Mouse (Mus musculus): Measurements from ENCODE around the gene Vps13c.

Gene Vps13c

GRCm38 (mm10) chr9:67975491-67975890, 135.3 kb downstream of the Vps13c start:
- in situ Hi-C loops (cut with MboI, MseI): no loop called here

- in situ Hi-C loops (cut with MboI, MseI): loop anchor here (25.0 kb wide), 1 partner anchor 706 kb away; no protein-coding TSS in a partner anchor
These were observed 166.4 kb downstream of the Vps13c start for GRCm38 (mm10) chr9:68006566-68006965.

GRCm38 (mm10) chr9:68014991-68015396, 174.8 kb downstream of the Vps13c start:
- in situ Hi-C loops (cut with MboI, MseI): loop anchor here (25.0 kb wide), 1 partner anchor 697 kb away; no protein-coding TSS in a partner anchor

GRCm38 (mm10) chr9:68016255-68016954, 176.2 kb downstream of the Vps13c start:
- in situ Hi-C loops (cut with MboI, MseI): loop anchor here (25.0 kb wide), 1 partner anchor 696 kb away; no protein-coding TSS in a partner anchor

DNA sequence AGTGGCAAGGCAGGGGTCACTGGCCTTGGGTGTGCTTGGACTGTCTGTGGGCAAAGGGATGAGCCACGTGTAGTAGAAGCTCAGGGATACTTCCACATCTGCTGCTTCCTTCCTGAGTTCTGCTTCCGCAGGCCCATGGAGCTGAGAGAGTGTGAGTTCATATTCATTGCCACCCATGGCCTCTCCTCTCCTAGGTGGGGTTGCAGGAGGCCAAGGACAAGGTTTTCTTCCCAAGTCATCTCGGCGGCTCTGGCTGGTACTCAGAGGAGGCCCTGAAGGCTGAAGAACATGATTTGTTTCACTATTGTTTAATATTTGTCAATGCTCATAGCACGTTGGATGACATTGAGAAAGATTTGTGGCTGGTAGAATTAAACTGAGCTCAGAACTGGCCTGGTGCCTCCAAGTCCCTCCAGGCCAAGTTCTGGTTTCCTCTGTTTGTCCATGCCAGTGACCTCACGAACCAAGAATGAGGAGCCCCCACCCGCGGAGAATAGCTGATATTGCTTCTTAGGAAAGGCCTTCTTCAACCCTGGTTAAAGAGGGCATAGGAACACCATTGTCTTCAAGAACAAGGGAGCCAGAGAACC, 180.7 kb downstream of the Vps13c start:
- in situ Hi-C loops (cut with MboI, MseI): loop anchor here (25.0 kb wide), 1 partner anchor 691 kb away; no protein-coding TSS in a partner anchor

DNA sequence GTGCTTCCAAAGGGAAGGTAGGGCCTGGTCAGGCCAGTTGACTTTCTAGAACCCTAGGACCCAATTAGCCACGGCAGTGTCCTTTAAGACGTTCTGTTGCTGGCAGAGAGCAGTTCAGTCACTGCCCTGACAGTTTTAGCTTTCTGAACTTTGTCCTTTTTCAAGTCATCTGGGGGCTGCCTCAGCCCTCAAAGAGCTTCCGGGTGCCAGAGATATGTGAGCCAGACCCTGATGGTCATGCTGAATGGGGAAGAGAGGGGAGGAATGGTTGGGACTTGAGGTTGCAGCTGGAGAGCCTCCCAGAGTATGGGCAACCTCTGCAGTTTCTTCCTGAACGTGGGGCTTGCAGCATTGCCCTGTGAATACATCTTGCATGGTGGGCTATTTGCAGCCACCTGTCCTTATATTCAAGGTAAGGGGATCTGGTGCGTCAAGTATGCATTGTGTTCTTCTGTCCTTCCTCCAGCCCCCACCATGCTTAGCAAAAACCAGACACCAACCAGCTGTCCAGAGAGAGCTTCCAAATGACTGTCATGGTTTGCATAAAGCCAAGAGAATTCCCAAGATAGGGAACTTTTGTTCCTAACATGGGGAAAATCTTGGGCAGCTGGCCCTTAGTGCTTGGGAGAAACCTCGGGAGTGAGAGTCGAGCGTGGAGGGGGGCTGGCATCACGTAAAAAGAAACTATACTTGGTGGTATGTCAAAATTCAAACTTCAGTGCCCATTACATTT, 182.3 kb downstream of the Vps13c start:
- in situ Hi-C loops (cut with MboI, MseI): loop anchor here (25.0 kb wide), 1 partner anchor 690 kb away; no protein-coding TSS in a partner anchor

- in situ Hi-C loops (cut with MboI, MseI): no loop called here
These were observed 188.4 kb downstream of the Vps13c start for GRCm38 (mm10) chr9:68028631-68029030.

GRCm38 (mm10) chr9:68033771-68034170, 193.6 kb downstream of the Vps13c start:
- in situ Hi-C loops (cut with MboI, MseI): no loop called here

Measured in T-helper 17 cell (primary cell).